Mouse (Mus musculus) liver, adult 2 months (tissue): ENCODE measurements at regions not wholly inside any gene's neighbourhood (a gene's known extent, or its start where the extent isn't known, plus 50 kb on each side); places are given as distances from the start of the nearest gene placed in this dataset.

Source experiments
- CTCF ChIP-seq: fragments of 200-500 bp; IDR thresholded peaks from 2 replicates; pipeline ENCODE4 v1.5.1; 2011; ENCODE audit warnings: low read depth, low read length, control low read depth
- POLR2A ChIP-seq: fragments of 200-500 bp; IDR thresholded peaks from 2 replicates; pipeline ENCODE4 v1.6.1; 2011; ENCODE audit warnings: low read length, control low read depth; ENCODE audit not compliant: insufficient read depth; ENCODE audit errors: extremely low read depth

GRCm38 (mm10) chr2:101289168-101289567, 335.4 kb upstream of the Rag2 start:
- TF ChIP-seq CTCF (peak; percentile 26; the same call in 1 of the 2 replicates), POLR2A (no peak)
